Mouse (Mus musculus) lung, embryonic 15.5 days (tissue): ENCODE data around the gene Phactr4. TPM values are rescaled to one million over a fixed set of nuclear protein-coding genes. Genes with fewer than 3 reads are reported as not detected.

Source experiments
- ATAC-seq: fragments of 200-750 bp; cut with Nextera tagmentation; 2 replicates; pipeline ENCODE4 v1.8.0; 2017; ENCODE audit warnings: moderate number of reproducible peaks, borderline replicate concordance; ENCODE audit not compliant: low FRiP score, low TSS enrichment; ENCODE audit errors: extremely low read depth
- H3K27ac ChIP-seq: fragments of 300-500 bp; sonication (generic); 2 replicates; pipeline ENCODE4 v1.5.1; 2015; ENCODE audit warnings: moderate library complexity, mild to moderate bottlenecking, inconsistent platforms
- H3K27me3 ChIP-seq: fragments of 300-500 bp; sonication (generic); 2 replicates; pipeline ENCODE4 v1.6.1; 2015; ENCODE audit warnings: inconsistent platforms
- H3K36me3 ChIP-seq: fragments of 300-500 bp; sonication (generic); 2 replicates; pipeline ENCODE4 v1.6.1; 2015; ENCODE audit warnings: inconsistent platforms
- H3K4me1 ChIP-seq: fragments of 300-500 bp; sonication (generic); 2 replicates; pipeline ENCODE4 v1.6.1; 2015; ENCODE audit warnings: inconsistent platforms
- H3K4me2 ChIP-seq: fragments of 300-500 bp; sonication (generic); 2 replicates; pipeline ENCODE4 v1.6.1; 2015; ENCODE audit warnings: inconsistent platforms, mild to moderate bottlenecking, moderate library complexity
- H3K4me3 ChIP-seq: fragments of 300-500 bp; sonication (generic); 2 replicates; pipeline ENCODE4 v1.5.1; 2015; ENCODE audit warnings: mild to moderate bottlenecking, inconsistent platforms
- H3K9ac ChIP-seq: fragments of 300-500 bp; sonication (generic); 2 replicates; pipeline ENCODE4 v1.6.1; 2015; ENCODE audit warnings: inconsistent platforms
- H3K9me3 ChIP-seq: fragments of 300-500 bp; sonication (generic); 2 replicates; pipeline ENCODE4 v1.6.1; 2016; ENCODE audit warnings: inconsistent platforms
- WGBS: fragments of 180-500 bp; shearing (Covaris S2); methylation state at CpG from one replicate; pipeline ENCODE4 v1.1.7; 2015; 5-methylcytosine and 5-hydroxymethylcytosine counted together
- polyA plus RNA-seq: library from polyadenylated mRNA; unstranded; fragments of >200 nt; fragmentation: Nextera tagmentation; extraction: Ambion mirVana; gene quantifications from 2 replicates; pipeline ENCODE4 v1.2.1, GENCODE M21; 2015

The Phactr4 gene
- polyA plus RNA-seq, 1 experiment from 2014 or later, result 18.7 TPM

- no peaks in the 10 kb centered on the region for H3K27me3 ChIP-seq
- ATAC-seq, result no peak
- H3K9me3 ChIP-seq, result no peaks in the 10 kb centered on the region
- H3K4me3 ChIP-seq, result no peak overlapping the region
- H3K9ac ChIP-seq, result no peak overlapping the region
- WGBS, result 90% methylated on average over 4 of the region's 4 CpGs
- H3K4me2 ChIP-seq, result no peak overlapping the region
- no peaks in the 10 kb centered on the region for H3K4me1 ChIP-seq
- peaks cover 63% of the 10 kb centered on the region for H3K36me3 ChIP-seq
- no peak overlapping the region for H3K27ac ChIP-seq
Measured at GRCm38 (mm10) chr4:132359510-132359909, 62.8 kb downstream of the Phactr4 start.

GRCm38 (mm10) chr4:132356170-132356569 lies 66.1 kb downstream of the Phactr4 start:
- 40% methylated on average over 12 of the region's 12 CpGs for WGBS
- Histone ChIP-seq H3K27ac (no peak overlapping the region), H3K27me3 (no peaks in the 10 kb centered on the region), H3K9me3 (no peaks in the 10 kb centered on the region), H3K4me3 (no peak overlapping the region), H3K9ac (no peak overlapping the region), H3K36me3 (peaks cover 45% of the 10 kb centered on the region), H3K4me2 (no peak overlapping the region), H3K4me1 (peaks cover 11% of the 10 kb centered on the region)
- ATAC-seq, result peak; percentile 31; the same call in 1 of the 2 replicates

GRCm38 (mm10) chr4:132355403-132355802 lies 66.9 kb downstream of the Phactr4 start:
- H3K36me3 ChIP-seq, result peaks cover 47% of the 10 kb centered on the region
- H3K4me1 ChIP-seq, result peaks cover 15% of the 10 kb centered on the region
- ATAC-seq, result no peak
- no peak overlapping the region for H3K4me3 ChIP-seq
- H3K4me2 ChIP-seq, result no peak overlapping the region
- WGBS, result 70% methylated on average over 3 of the region's 3 CpGs
- no peak overlapping the region for H3K9ac ChIP-seq
- H3K27ac ChIP-seq, result no peak overlapping the region
- H3K9me3 ChIP-seq, result no peaks in the 10 kb centered on the region
- no peaks in the 10 kb centered on the region for H3K27me3 ChIP-seq

GRCm38 (mm10) chr4:132354571-132354970 lies 67.7 kb downstream of the Phactr4 start:
- H3K4me1 ChIP-seq, result peaks cover 15% of the 10 kb centered on the region
- 85% methylated on average over 4 of the region's 4 CpGs for WGBS
- H3K4me2 ChIP-seq, result no peak overlapping the region
- H3K9me3 ChIP-seq, result no peaks in the 10 kb centered on the region
- ATAC-seq, result no peak
- no peak overlapping the region for H3K4me3 ChIP-seq
- H3K36me3 ChIP-seq, result peaks cover 47% of the 10 kb centered on the region
- no peak overlapping the region for H3K27ac ChIP-seq
- no peak overlapping the region for H3K9ac ChIP-seq
- no peaks in the 10 kb centered on the region for H3K27me3 ChIP-seq

- H3K4me1 ChIP-seq, result peaks cover 15% of the 10 kb centered on the region
- no peaks in the 10 kb centered on the region for H3K27me3 ChIP-seq
- H3K9me3 ChIP-seq, result no peaks in the 10 kb centered on the region
- H3K4me3 ChIP-seq, result peak within 1 kb of the TSS; percentile 93
- H3K9ac ChIP-seq, result peak within 1 kb of the TSS; percentile 94
- WGBS, result under 1% methylated on average over 31 of the region's 31 CpGs
- peak; percentile 91 for ATAC-seq
- peak within 1 kb of the TSS; percentile 66 for H3K4me2 ChIP-seq
- peaks cover 39% of the 10 kb centered on the region for H3K36me3 ChIP-seq
- peak within 1 kb of the TSS; percentile 97 for H3K27ac ChIP-seq
Measured at GRCm38 (mm10) chr4:132353481-132353885, 68.8 kb downstream of the Phactr4 start, which contains the start of gene Rcc1. Gene Rcc1, minus strand, starts transcription at chr4:132353605.

- Histone ChIP-seq H3K27me3 (no peaks in the 10 kb centered on the region), H3K9me3 (no peaks in the 10 kb centered on the region), H3K27ac (peak overlapping the region; percentile 97), H3K4me3 (peak overlapping the region; percentile 93), H3K4me1 (peaks cover 15% of the 10 kb centered on the region), H3K9ac (peak overlapping the region; percentile 94), H3K36me3 (peaks cover 33% of the 10 kb centered on the region), H3K4me2 (peak overlapping the region; percentile 66)
- WGBS, result under 1% methylated on average over 14 of the region's 14 CpGs
- no peak for ATAC-seq
Measured at GRCm38 (mm10) chr4:132352739-132353138, 69.5 kb downstream of the Phactr4 start.

- no peak for ATAC-seq
- peak overlapping the region; percentile 66 for H3K4me2 ChIP-seq
- WGBS, result 27% methylated on average over 1 of the region's 1 CpGs
- H3K27me3 ChIP-seq, result no peaks in the 10 kb centered on the region
- H3K9me3 ChIP-seq, result no peaks in the 10 kb centered on the region
- peak overlapping the region; percentile 94; the same call in 1 of the 2 replicates for H3K9ac ChIP-seq
- H3K27ac ChIP-seq, result no peak overlapping the region
- H3K4me1 ChIP-seq, result peaks cover 15% of the 10 kb centered on the region
- peaks cover 25% of the 10 kb centered on the region for H3K36me3 ChIP-seq
- H3K4me3 ChIP-seq, result peak overlapping the region; percentile 93
Measured at GRCm38 (mm10) chr4:132351401-132351800, 70.9 kb downstream of the Phactr4 start.

GRCm38 (mm10) chr4:132350854-132351253 lies 71.4 kb downstream of the Phactr4 start:
- 73% methylated on average over 3 of the region's 3 CpGs for WGBS
- Histone ChIP-seq H3K4me2 (peak overlapping the region; percentile 66; the same call in 1 of the 2 replicates), H3K9me3 (no peaks in the 10 kb centered on the region), H3K36me3 (peaks cover 23% of the 10 kb centered on the region), H3K4me1 (peaks cover 15% of the 10 kb centered on the region), H3K27ac (no peak overlapping the region), H3K27me3 (no peaks in the 10 kb centered on the region), H3K9ac (no peak overlapping the region), H3K4me3 (peak overlapping the region; percentile 93; the same call in 1 of the 2 replicates)
- ATAC-seq, result no peak

GRCm38 (mm10) chr4:132350123-132350740 lies 72.1 kb downstream of the Phactr4 start:
- H3K4me1 ChIP-seq, result peaks cover 15% of the 10 kb centered on the region
- 51% methylated on average over 2 of the region's 2 CpGs for WGBS
- no peak for ATAC-seq
- H3K36me3 ChIP-seq, result peaks cover 22% of the 10 kb centered on the region
- H3K9ac ChIP-seq, result no peak overlapping the region
- H3K27me3 ChIP-seq, result no peaks in the 10 kb centered on the region
- H3K27ac ChIP-seq, result peak overlapping the region; percentile 19; the same call in 1 of the 2 replicates
- H3K9me3 ChIP-seq, result no peaks in the 10 kb centered on the region
- no peak overlapping the region for H3K4me3 ChIP-seq
- no peak overlapping the region for H3K4me2 ChIP-seq

- ATAC-seq, result no peak
- 62% methylated on average over 3 of the region's 3 CpGs for WGBS
- Histone ChIP-seq H3K4me2 (no peak overlapping the region), H3K27ac (0 out of 2 replicates have a peak overlapping the region, but pooled peaks have one; percentile 19), H3K36me3 (peaks cover 22% of the 10 kb centered on the region), H3K9me3 (no peaks in the 10 kb centered on the region), H3K27me3 (no peaks in the 10 kb centered on the region), H3K9ac (no peak overlapping the region), H3K4me1 (peaks cover 15% of the 10 kb centered on the region), H3K4me3 (no peak overlapping the region)
Measured at GRCm38 (mm10) chr4:132349495-132350122, 72.7 kb downstream of the Phactr4 start.

GRCm38 (mm10) chr4:132346661-132347060 lies 75.6 kb downstream of the Phactr4 start:
- Histone ChIP-seq H3K9ac (no peak overlapping the region), H3K27me3 (no peaks in the 10 kb centered on the region), H3K4me1 (peaks cover 30% of the 10 kb centered on the region), H3K27ac (no peak overlapping the region), H3K4me2 (no peak overlapping the region), H3K9me3 (no peaks in the 10 kb centered on the region), H3K36me3 (peaks cover 22% of the 10 kb centered on the region), H3K4me3 (no peak overlapping the region)
- 63% methylated on average over 2 of the region's 3 CpGs for WGBS
- no peak for ATAC-seq

- Histone ChIP-seq H3K36me3 (peaks cover 18% of the 10 kb centered on the region), H3K9me3 (no peaks in the 10 kb centered on the region), H3K27ac (no peak overlapping the region), H3K9ac (no peak overlapping the region), H3K4me2 (no peak overlapping the region), H3K4me3 (no peak overlapping the region), H3K4me1 (peaks cover 26% of the 10 kb centered on the region), H3K27me3 (no peaks in the 10 kb centered on the region)
- ATAC-seq, result no peak
- 77% methylated on average over 4 of the region's 4 CpGs for WGBS
Measured at GRCm38 (mm10) chr4:132346261-132346660, 76.0 kb downstream of the Phactr4 start.
